Mouse (Mus musculus) CH12.LX (cell line): ENCODE measurements around the gene Ermard.

Experiments
- CTCF ChIP-seq, 2 experiments: IDR thresholded peaks in 1 of 2; conservative IDR thresholded peaks in 1 of 2; 2 replicates each; pipeline ENCODE4 v1.5.1; 2011 to 2012; ENCODE audit warnings: low read depth in 2 of 2, low read length in 2 of 2, improper control_type of control experiment in 1 of 2, inconsistent platforms in 1 of 2, mild to moderate bottlenecking in 1 of 2, moderate library complexity in 1 of 2
- EP300 ChIP-seq: IDR thresholded peaks from 2 replicates; pipeline ENCODE4 v1.6.1; 2011; ENCODE audit warnings: low read length, improper control_type of control experiment
- POLR2A ChIP-seq: IDR thresholded peaks from 2 replicates; pipeline ENCODE4 v1.6.1; 2011; ENCODE audit warnings: low read depth, mild to moderate bottlenecking, improper control_type of control experiment, low read length
- RAD21 ChIP-seq: IDR thresholded peaks from 2 replicates; pipeline ENCODE4 v1.6.1; 2011; ENCODE audit warnings: low read depth, mild to moderate bottlenecking, low read length, improper control_type of control experiment, moderate library complexity

DNA sequence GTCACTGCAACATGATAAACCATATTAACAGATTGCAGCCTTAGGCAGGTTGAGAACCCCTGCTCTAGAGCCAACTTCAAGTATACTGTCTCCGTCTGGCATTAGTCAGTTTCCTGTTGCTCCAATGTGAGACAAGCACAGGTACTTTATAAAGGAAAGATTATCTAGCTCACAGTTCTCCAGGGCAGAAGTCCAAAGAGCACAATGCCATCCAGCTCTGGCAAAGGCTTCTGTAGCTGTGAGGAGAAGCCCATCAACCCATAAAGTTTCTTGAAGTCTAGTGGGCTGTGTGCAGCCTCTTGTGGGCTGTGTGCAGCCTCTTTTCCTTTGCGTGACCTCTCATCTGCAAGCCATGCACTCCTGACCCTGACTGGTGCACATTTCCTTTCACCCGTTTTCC, 74.5 kb downstream of the Ermard start:
- TF ChIP-seq EP300 (no peak), CTCF (conservative IDR thresholded peaks at IDR 0.05 in 1 of 2, IDR thresholded peaks at IDR 0.05 in 1 of 2; ENCODE audit: low read depth in 2 of 2, low read length in 2 of 2) (no peak), RAD21 (no peak), POLR2A (no peak)
